Mouse (Mus musculus): ENCODE measurements at regions not wholly inside any gene's neighbourhood (a gene's known extent, or its start where the extent isn't known, plus 50 kb on each side); places are given as distances from the start of the nearest gene placed in this dataset.
"Not testable (repeated sequence)": the region's sequence is repeated elsewhere in the genome, so short reads cannot be mapped to it uniquely, and the experiment has no call there.

GRCm38 (mm10) chr3:31603237-31603636 is 293.1 kb upstream of the Slc7a14 start:
- peak; percentile 6 to 79 for DNase-seq (ENCODE audit: low spot score in 2 of 2)

GRCm38 (mm10) chr3:31596581-31596980 is 286.4 kb upstream of the Slc7a14 start:
- DNase-seq (ENCODE audit: low spot score in 2 of 2): not testable (repeated sequence)

GRCm38 (mm10) chr3:31585971-31586370 is 275.8 kb upstream of the Slc7a14 start:
- DNase-seq (ENCODE audit: low spot score in 2 of 2): peak in 1 of 2 experiments; percentile 52

GRCm38 (mm10) chr3:31573849-31574248 is 263.7 kb upstream of the Slc7a14 start:
- DNase-seq (ENCODE audit: low spot score in 2 of 2): no peak
